Mouse (Mus musculus) megakaryocyte, embryonic 14.5 days (primary cell): ENCODE data around the gene Dcp1b. TPM values are rescaled to one million over a fixed set of nuclear protein-coding genes. Genes with fewer than 3 reads are reported as not detected.

Source experiments
- H3K27me3 ChIP-seq: replicated peaks from 2 replicates; pipeline ENCODE3; 2012; ENCODE audit warnings: inconsistent platforms
- H3K36me3 ChIP-seq: replicated peaks from 2 replicates; pipeline ENCODE3; 2012; ENCODE audit warnings: low read length, inconsistent platforms, mixed read lengths
- H3K4me1 ChIP-seq: 2 replicates; pipeline ENCODE4 v1.6.1; 2012; ENCODE audit warnings: inconsistent platforms
- H3K4me3 ChIP-seq: replicated peaks from 2 replicates; pipeline ENCODE3; 2012; ENCODE audit warnings: moderate library complexity, mild to moderate bottlenecking, inconsistent platforms
- H3K9me3 ChIP-seq: 2 replicates; pipeline ENCODE4 v1.6.1; 2012; ENCODE audit warnings: inconsistent platforms
- FLI1 ChIP-seq: IDR thresholded peaks from 2 replicates; pipeline ENCODE4 v1.6.1; 2012; ENCODE audit warnings: low read length, inconsistent platforms, mixed read lengths
- GATA1 ChIP-seq: IDR thresholded peaks from 3 replicates; pipeline ENCODE4 v1.6.1; 2012; ENCODE audit warnings: mixed read lengths, low read length, inconsistent platforms, borderline replicate concordance
- polyA plus RNA-seq: library from polyadenylated mRNA; stranded (reverse); fragments of >175 nt; gene quantifications from 2 replicates; pipeline ENCODE4 v1.2.3, GENCODE M21; 2012; ENCODE audit warnings: low replicate concordance; ENCODE audit not compliant: insufficient read depth

Gene Dcp1b
- polyA plus RNA-seq, 1 experiment, result 22.1 TPM

GRCm38 (mm10) chr6:119246082-119246481 is 71.0 kb downstream of the Dcp1b start:
- Histone ChIP-seq H3K4me3 (no peak overlapping the region), H3K9me3 (peaks cover 30% of the 10 kb centered on the region), H3K4me1 (no peaks in the 10 kb centered on the region), H3K27me3 (peaks cover 20% of the 10 kb centered on the region), H3K36me3 (no peaks in the 10 kb centered on the region)
- TF ChIP-seq GATA1, result no peak
- TF ChIP-seq FLI1, result no peak

DNA sequence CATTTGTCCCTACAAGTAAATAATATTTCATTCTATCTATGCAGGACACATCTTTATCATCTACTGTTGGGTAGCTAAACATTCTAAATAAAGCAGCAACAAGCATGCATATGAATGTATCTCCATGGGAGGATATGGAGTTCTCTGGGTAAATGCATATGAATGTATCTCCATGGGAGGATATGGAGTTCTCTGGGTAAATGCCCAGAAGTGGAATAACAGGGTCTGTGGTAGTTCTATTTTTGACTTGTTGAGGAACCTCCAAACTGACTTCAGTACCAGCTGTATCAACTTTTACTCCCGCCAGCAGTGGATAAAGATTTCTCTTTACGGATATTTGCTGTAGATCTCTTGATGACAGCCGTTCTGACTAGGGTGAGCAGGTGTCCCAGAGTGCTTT is 73.5 kb downstream of the Dcp1b start:
- no peaks in the 10 kb centered on the region for H3K4me1 ChIP-seq
- no peaks in the 10 kb centered on the region for H3K36me3 ChIP-seq
- peaks cover 6% of the 10 kb centered on the region for H3K27me3 ChIP-seq
- TF ChIP-seq FLI1 (no peak), GATA1 (no peak)
- peaks cover 26% of the 10 kb centered on the region for H3K9me3 ChIP-seq
- no peak overlapping the region for H3K4me3 ChIP-seq

- TF ChIP-seq FLI1 (no peak), GATA1 (no peak)
- peaks cover 6% of the 10 kb centered on the region for H3K27me3 ChIP-seq
Observed at GRCm38 (mm10) chr6:119249726-119250125, 74.7 kb downstream of the Dcp1b start.

DNA sequence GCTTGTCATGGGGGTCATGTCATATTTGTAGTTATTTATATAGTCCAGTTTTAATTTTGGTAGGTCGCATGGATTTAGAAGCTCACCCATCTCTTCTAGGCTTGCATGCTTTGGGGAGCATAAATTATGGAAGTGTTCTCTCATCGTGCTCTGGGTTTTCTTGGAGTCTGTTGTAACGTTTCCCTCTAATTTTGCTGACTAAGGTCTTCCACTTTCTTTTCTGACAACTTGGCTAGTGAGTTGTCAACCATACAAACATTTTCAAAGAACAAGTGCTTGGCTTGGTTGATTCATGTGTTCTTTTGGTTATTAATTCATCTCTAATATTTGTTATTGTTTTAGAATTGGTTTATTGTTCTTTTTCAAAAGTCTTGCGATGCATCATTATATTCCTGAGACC is 76.7 kb downstream of the Dcp1b start:
- Histone ChIP-seq H3K9me3 (peaks cover 4% of the 10 kb centered on the region), H3K4me3 (no peak overlapping the region), H3K4me1 (no peaks in the 10 kb centered on the region), H3K36me3 (no peaks in the 10 kb centered on the region), H3K27me3 (peaks cover 4% of the 10 kb centered on the region)
- TF ChIP-seq GATA1 (no peak), FLI1 (no peak)

More at GRCm38 (mm10) chr6:119249726-119250125, 74.7 kb downstream of the Dcp1b start:
- Histone ChIP-seq H3K4me1 (no peaks in the 10 kb centered on the region), H3K36me3 (no peaks in the 10 kb centered on the region), H3K9me3 (peaks cover 19% of the 10 kb centered on the region), H3K4me3 (no peak overlapping the region)

Other genes starting within 250 kb of the Dcp1b start
- 1.3 and 3.0 TPM in 2 replicates for gene Cacna1c, start 21.2 kb downstream of the Dcp1b start, polyA plus RNA-seq
- 0.08 TPM in 1 of 2 replicates, not detected in the other for gene Cacna2d4, start 61.3 kb downstream of the Dcp1b start, polyA plus RNA-seq
- not detected in 2 replicates for gene Lrtm2, start 155.5 kb downstream of the Dcp1b start, polyA plus RNA-seq
- 6.0 and 11.7 TPM in 2 replicates for gene Adipor2, start 242.5 kb downstream of the Dcp1b start, polyA plus RNA-seq